Mouse (Mus musculus) kidney, adult 2 months (tissue): ENCODE data around the gene Aebp2. TPM values are rescaled to one million over a fixed set of nuclear protein-coding genes. Genes with fewer than 3 reads are reported as not detected.

ENCODE experiments used
- DNase-seq: peaks from one replicate; pipeline ENCODE4 v3.0.0; 2021
- H3K27ac ChIP-seq: fragments of 200-500 bp; 2 replicates; pipeline ENCODE4 v1.5.1; 2012; ENCODE audit warnings: low read depth, low read length, control low read depth, inconsistent platforms; ENCODE audit not compliant: insufficient read depth
- H3K27me3 ChIP-seq: fragments of 200-500 bp; replicated peaks from 2 replicates; pipeline ENCODE4 v1.6.1; 2012; ENCODE audit warnings: mild to moderate bottlenecking, moderate library complexity, low read length, inconsistent platforms; ENCODE audit not compliant: control insufficient read depth, insufficient read depth
- H3K36me3 ChIP-seq: fragments of 200-500 bp; 2 replicates; pipeline ENCODE4 v1.6.1; 2012; ENCODE audit warnings: mild to moderate bottlenecking, moderate library complexity, low read length, inconsistent platforms; ENCODE audit not compliant: control insufficient read depth, insufficient read depth
- H3K4me1 ChIP-seq: fragments of 200-500 bp; 2 replicates; pipeline ENCODE4 v1.6.1; 2011; ENCODE audit warnings: low read length; ENCODE audit not compliant: control insufficient read depth, insufficient read depth
- H3K4me3 ChIP-seq: fragments of 200-500 bp; 2 replicates; pipeline ENCODE4 v1.5.1; 2011; ENCODE audit warnings: mild to moderate bottlenecking, low read depth, low read length, control low read depth; ENCODE audit not compliant: insufficient read depth
- CTCF ChIP-seq: fragments of 200-500 bp; conservative IDR thresholded peaks from 2 replicates; pipeline ENCODE4 v1.5.1; 2011; ENCODE audit warnings: low read depth, mild to moderate bottlenecking, control low read depth, low read length, moderate library complexity, mixed read lengths; ENCODE audit not compliant: insufficient read depth, insufficient read length
- POLR2A ChIP-seq: fragments of 200-500 bp; IDR thresholded peaks from one replicate; pipeline ENCODE4 v1.6.1; 2011; ENCODE audit warnings: low read depth, low read length, control low read depth
- WGBS: fragments of 180-500 bp; shearing (Covaris S2); methylation state at CpG from one replicate; pipeline ENCODE4 v1.1.7; 2018; 5-methylcytosine and 5-hydroxymethylcytosine counted together
- polyA plus RNA-seq: library from polyadenylated mRNA; depleted of rRNA; stranded (reverse); fragments of >200 nt; gene quantifications from 2 replicates; pipeline ENCODE4 v1.2.3, GENCODE M21; 2012

Aebp2 gene
- polyA plus RNA-seq, 1 experiment = 23.9 TPM

GRCm38 (mm10) chr6:140621622-140622021, 841 bp upstream of the Aebp2 start:
- no peak for TF ChIP-seq CTCF
- Histone ChIP-seq H3K36me3 (no peaks in the 10 kb centered on the region), H3K4me3 (no peak overlapping the region), H3K27ac (no peak overlapping the region), H3K27me3 (no peaks in the 10 kb centered on the region), H3K4me1 (peaks cover 13% of the 10 kb centered on the region)
- WGBS = 97% methylated on average over 1 of the region's 1 CpGs
- DNase-seq = no peak

- WGBS = 1% methylated on average over 115 of the region's 117 CpGs
- peak; percentile 96 for DNase-seq
- H3K4me1 ChIP-seq = peaks cover 20% of the 10 kb centered on the region
- H3K4me3 ChIP-seq = peak overlapping the region; percentile 98
- H3K36me3 ChIP-seq = no peaks in the 10 kb centered on the region
- TF ChIP-seq CTCF = no peak
- no peak for TF ChIP-seq POLR2A
- peak overlapping the region; percentile 90 for H3K27ac ChIP-seq
- no peaks in the 10 kb centered on the region for H3K27me3 ChIP-seq
Measured at GRCm38 (mm10) chr6:140623226-140624095, 998 bp downstream of the Aebp2 start.

GRCm38 (mm10) chr6:140624096-140625051, 1.9 kb downstream of the Aebp2 start:
- peaks cover 20% of the 10 kb centered on the region for H3K4me1 ChIP-seq
- no peaks in the 10 kb centered on the region for H3K27me3 ChIP-seq
- H3K27ac ChIP-seq = peak overlapping the region; percentile 90
- peak overlapping the region; percentile 98 for H3K4me3 ChIP-seq
- H3K36me3 ChIP-seq = no peaks in the 10 kb centered on the region
- under 1% methylated on average over 79 of the region's 80 CpGs for WGBS
- no peak for TF ChIP-seq POLR2A
- no peak for TF ChIP-seq CTCF
- DNase-seq = no peak

- H3K36me3 ChIP-seq = peaks cover 1% of the 10 kb centered on the region; the same call in 1 of the 2 replicates
- no peak overlapping the region for H3K27ac ChIP-seq
- H3K27me3 ChIP-seq = no peaks in the 10 kb centered on the region
- no peak for DNase-seq
- WGBS = 85% methylated on average over 4 of the region's 4 CpGs
- TF ChIP-seq POLR2A (no peak), CTCF (no peak)
- H3K4me1 ChIP-seq = peaks cover 24% of the 10 kb centered on the region
- H3K4me3 ChIP-seq = no peak overlapping the region
Measured at GRCm38 (mm10) chr6:140629176-140629859, 6.9 kb downstream of the Aebp2 start.

- TF ChIP-seq POLR2A = no peak
- no peak for TF ChIP-seq CTCF
- H3K27ac ChIP-seq = no peak overlapping the region
- H3K36me3 ChIP-seq = peaks cover 1% of the 10 kb centered on the region; the same call in 1 of the 2 replicates
- DNase-seq = no peak
- peaks cover 24% of the 10 kb centered on the region for H3K4me1 ChIP-seq
- H3K27me3 ChIP-seq = no peaks in the 10 kb centered on the region
- WGBS = 71% methylated on average over 4 of the region's 4 CpGs
- no peak overlapping the region for H3K4me3 ChIP-seq
Measured at GRCm38 (mm10) chr6:140630306-140630705, 7.8 kb downstream of the Aebp2 start.

GRCm38 (mm10) chr6:140633616-140634015, 11.2 kb downstream of the Aebp2 start:
- no peak for DNase-seq
- no peak overlapping the region for H3K27ac ChIP-seq
- H3K36me3 ChIP-seq = peaks cover 3% of the 10 kb centered on the region
- no peak overlapping the region for H3K4me3 ChIP-seq
- no peak for TF ChIP-seq CTCF
- no peak for TF ChIP-seq POLR2A
- peaks cover 17% of the 10 kb centered on the region for H3K4me1 ChIP-seq
- WGBS = 74% methylated on average over 8 of the region's 8 CpGs
- no peaks in the 10 kb centered on the region for H3K27me3 ChIP-seq
